Mouse (Mus musculus) MEL (cell line): ENCODE results near the gene Rgl1.

Experiments
- CTCF ChIP-seq, 3 experiments: IDR thresholded peaks in 2 of 3; conservative IDR thresholded peaks in 1 of 3; 2 replicates each; pipeline ENCODE4 v1.5.1; 2011 to 2012; ENCODE audit warnings: low read length in 3 of 3, low read depth in 2 of 3, mild to moderate bottlenecking in 2 of 3, improper control_type of control experiment in 1 of 3, inconsistent platforms in 1 of 3, mixed read lengths in 1 of 3, moderate library complexity in 1 of 3; ENCODE audit not compliant: control insufficient read depth in 1 of 3, insufficient read depth in 1 of 3, poor library complexity in 1 of 3, severe bottlenecking in 1 of 3
- ZNF384 ChIP-seq: IDR thresholded peaks from 2 replicates; pipeline ENCODE4 v1.6.1; 2012; ENCODE audit warnings: low read depth, mild to moderate bottlenecking, inconsistent platforms, low read length, improper control_type of control experiment

DNA sequence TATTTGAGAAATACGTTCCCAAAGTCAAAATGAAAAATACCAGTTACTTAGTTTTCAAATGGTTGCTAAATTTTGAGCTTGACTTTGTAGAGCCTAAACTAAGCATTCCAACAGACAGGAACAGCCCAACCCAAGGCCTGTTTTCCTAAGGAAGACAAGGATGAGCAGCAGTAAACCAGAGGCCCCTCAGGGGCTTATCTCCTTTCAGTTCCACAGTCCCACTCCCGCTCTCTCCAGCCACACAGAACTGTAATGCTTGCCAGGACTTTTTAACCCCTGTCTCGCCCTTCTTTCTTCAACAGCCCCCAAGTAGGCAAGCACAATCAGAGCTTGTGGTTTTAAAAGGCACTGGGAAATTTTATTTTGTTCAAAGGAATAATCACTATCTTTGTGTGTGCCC is 147.3 kb downstream of the Rgl1 start:
- TF ChIP-seq ZNF384, result no peak
- TF ChIP-seq CTCF (IDR thresholded peaks at IDR 0.05 in 2 of 3, conservative IDR thresholded peaks at IDR 0.05 in 1 of 3; ENCODE audit: control insufficient read depth in 1 of 3, insufficient read depth in 1 of 3, low read depth in 2 of 3, low read length in 3 of 3, poor library complexity in 1 of 3, severe bottlenecking in 1 of 3), result no peak
